Mouse (Mus musculus): ENCODE results near the gene Ap1ar.

DNA sequence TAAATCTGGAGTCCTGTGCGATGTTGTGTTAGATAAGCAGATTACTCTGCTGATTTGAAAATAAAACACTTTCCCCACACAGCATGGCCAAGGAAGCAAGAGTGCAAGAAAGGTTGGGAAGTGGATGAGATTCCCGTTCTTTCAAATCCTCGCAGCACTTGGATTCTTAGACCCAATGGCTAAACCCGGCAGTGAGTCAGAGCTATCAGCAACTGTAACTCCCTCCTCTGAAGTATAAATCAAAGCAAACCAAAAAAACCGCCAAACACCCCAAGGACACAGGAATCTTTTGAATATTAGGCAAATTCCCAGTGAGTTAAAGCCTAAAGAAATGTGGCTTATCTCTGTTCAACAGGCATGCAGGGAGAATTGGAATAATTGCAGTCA lies 6.6 kb upstream of the Ap1ar start:
- TF ChIP-seq POLR2A (IDR thresholded peaks at IDR 0.05; ENCODE audit: low read depth, low read length) (no peak), CTCF (conservative IDR thresholded peaks at IDR 0.05; ENCODE audit: insufficient read depth, insufficient read length, low read depth, low read length) (no peak)
